Mouse (Mus musculus): Measurements from ENCODE around the gene Cmah. TPM values are rescaled to one million over a fixed set of nuclear protein-coding genes. Genes with fewer than 3 reads are reported as not detected.

Cmah gene
- polyA plus RNA-seq, 1 experiment from 2014 or later = 0.49 TPM

GRCm38 (mm10) chr13:24463767-24464166 is 136.6 kb downstream of the Cmah start:
- H3K4me3 ChIP-seq = no peak overlapping the region
- 85% methylated on average over 7 of the region's 7 CpGs for WGBS
- no peaks in the 10 kb centered on the region for H3K4me1 ChIP-seq (replicated peaks)
- no peak overlapping the region for H3K27ac ChIP-seq
- no peak overlapping the region for H3K9ac ChIP-seq
- no peak overlapping the region for H3K4me2 ChIP-seq
- H3K36me3 ChIP-seq = no peaks in the 10 kb centered on the region
- no peak for ATAC-seq (ENCODE audit: low FRiP score)
- no peaks in the 10 kb centered on the region for H3K9me3 ChIP-seq
- H3K27me3 ChIP-seq = no peaks in the 10 kb centered on the region

GRCm38 (mm10) chr13:24466027-24466426 is 138.8 kb downstream of the Cmah start:
- Histone ChIP-seq H3K36me3 (no peaks in the 10 kb centered on the region), H3K4me1 (replicated peaks) (no peaks in the 10 kb centered on the region), H3K27me3 (no peaks in the 10 kb centered on the region), H3K4me3 (no peak overlapping the region), H3K27ac (no peak overlapping the region), H3K9me3 (no peaks in the 10 kb centered on the region), H3K9ac (no peak overlapping the region), H3K4me2 (no peak overlapping the region)
- 93% methylated on average over 9 of the region's 9 CpGs for WGBS
- no peak for ATAC-seq (ENCODE audit: low FRiP score)

- no peaks in the 10 kb centered on the region for H3K4me1 ChIP-seq (replicated peaks)
- WGBS = 87% methylated on average over 4 of the region's 4 CpGs
- no peak overlapping the region for H3K4me2 ChIP-seq
- H3K9me3 ChIP-seq = no peaks in the 10 kb centered on the region
- H3K27me3 ChIP-seq = no peaks in the 10 kb centered on the region
- no peak overlapping the region for H3K27ac ChIP-seq
- H3K9ac ChIP-seq = no peak overlapping the region
- H3K4me3 ChIP-seq = no peak overlapping the region
- no peak for ATAC-seq (ENCODE audit: low FRiP score)
- H3K36me3 ChIP-seq = no peaks in the 10 kb centered on the region
These were observed 140.6 kb downstream of the Cmah start for GRCm38 (mm10) chr13:24467806-24468205.

- Histone ChIP-seq H3K4me2 (no peak overlapping the region), H3K9me3 (no peaks in the 10 kb centered on the region), H3K27me3 (no peaks in the 10 kb centered on the region), H3K36me3 (no peaks in the 10 kb centered on the region), H3K27ac (no peak overlapping the region), H3K9ac (no peak overlapping the region), H3K4me3 (no peak overlapping the region), H3K4me1 (replicated peaks) (no peaks in the 10 kb centered on the region)
- WGBS = 80% methylated on average over 5 of the region's 5 CpGs
- ATAC-seq (ENCODE audit: low FRiP score) = no peak
These were observed 150.4 kb downstream of the Cmah start for GRCm38 (mm10) chr13:24477564-24477963.

- WGBS = 87% methylated on average over 2 of the region's 2 CpGs
- no peaks in the 10 kb centered on the region for H3K27me3 ChIP-seq
- 0 out of 2 replicates have a peak, but pooled peaks have one; percentile 57 for ATAC-seq (ENCODE audit: low FRiP score)
These were observed 152.3 kb downstream of the Cmah start for GRCm38 (mm10) chr13:24479516-24479915.

GRCm38 (mm10) chr13:24480824-24481223 is 153.6 kb downstream of the Cmah start:
- H3K36me3 ChIP-seq = no peaks in the 10 kb centered on the region
- H3K27ac ChIP-seq = no peak overlapping the region
- no peak overlapping the region for H3K9ac ChIP-seq
- 80% methylated on average over 6 of the region's 6 CpGs for WGBS
- no peak for ATAC-seq (ENCODE audit: low FRiP score)
- H3K4me1 ChIP-seq (replicated peaks) = no peaks in the 10 kb centered on the region
- no peaks in the 10 kb centered on the region for H3K27me3 ChIP-seq
- no peak overlapping the region for H3K4me3 ChIP-seq
- H3K9me3 ChIP-seq = no peaks in the 10 kb centered on the region
- no peak overlapping the region for H3K4me2 ChIP-seq

More at GRCm38 (mm10) chr13:24479516-24479915, 152.3 kb downstream of the Cmah start:
- Histone ChIP-seq H3K27ac (no peak overlapping the region), H3K36me3 (no peaks in the 10 kb centered on the region), H3K9ac (no peak overlapping the region), H3K9me3 (no peaks in the 10 kb centered on the region), H3K4me3 (no peak overlapping the region), H3K4me1 (replicated peaks) (no peaks in the 10 kb centered on the region), H3K4me2 (no peak overlapping the region)

GRCm38 (mm10) chr13:24481615-24482295 is 154.6 kb downstream of the Cmah start:
- Histone ChIP-seq H3K4me1 (replicated peaks) (no peaks in the 10 kb centered on the region), H3K27me3 (no peaks in the 10 kb centered on the region), H3K4me3 (no peak overlapping the region), H3K9ac (no peak overlapping the region), H3K27ac (no peak overlapping the region), H3K36me3 (no peaks in the 10 kb centered on the region), H3K4me2 (no peak overlapping the region), H3K9me3 (no peaks in the 10 kb centered on the region)
- 65% methylated on average over 10 of the region's 10 CpGs for WGBS
- ATAC-seq (ENCODE audit: low FRiP score) = peak; percentile 91

- no peak overlapping the region for H3K4me2 ChIP-seq
- ATAC-seq (ENCODE audit: low FRiP score) = no peak
- H3K4me3 ChIP-seq = no peak overlapping the region
- no peaks in the 10 kb centered on the region for H3K36me3 ChIP-seq
- H3K4me1 ChIP-seq (replicated peaks) = no peaks in the 10 kb centered on the region
- H3K27me3 ChIP-seq = no peaks in the 10 kb centered on the region
- H3K27ac ChIP-seq = no peak overlapping the region
- H3K9ac ChIP-seq = no peak overlapping the region
- no peaks in the 10 kb centered on the region for H3K9me3 ChIP-seq
- 90% methylated on average over 3 of the region's 3 CpGs for WGBS
These were observed 156.5 kb downstream of the Cmah start for GRCm38 (mm10) chr13:24483691-24484090.

- ATAC-seq (ENCODE audit: low FRiP score) = no peak
- no peak overlapping the region for H3K4me2 ChIP-seq
- H3K9me3 ChIP-seq = no peaks in the 10 kb centered on the region
- H3K9ac ChIP-seq = no peak overlapping the region
- H3K36me3 ChIP-seq = no peaks in the 10 kb centered on the region
- H3K4me3 ChIP-seq = no peak overlapping the region
- 96% methylated on average over 3 of the region's 3 CpGs for WGBS
- H3K27me3 ChIP-seq = no peaks in the 10 kb centered on the region
- no peak overlapping the region for H3K27ac ChIP-seq
- H3K4me1 ChIP-seq (replicated peaks) = no peaks in the 10 kb centered on the region
These were observed 157.6 kb downstream of the Cmah start for GRCm38 (mm10) chr13:24484811-24485210.

- no peaks in the 10 kb centered on the region for H3K36me3 ChIP-seq
- H3K9me3 ChIP-seq = no peaks in the 10 kb centered on the region
- H3K4me3 ChIP-seq = no peak overlapping the region
- no peaks in the 10 kb centered on the region for H3K4me1 ChIP-seq (replicated peaks)
- H3K27me3 ChIP-seq = no peaks in the 10 kb centered on the region
- no peak overlapping the region for H3K4me2 ChIP-seq
- no peak overlapping the region for H3K9ac ChIP-seq
- 62% methylated on average over 9 of the region's 9 CpGs for WGBS
- no peak for ATAC-seq (ENCODE audit: low FRiP score)
- H3K27ac ChIP-seq = no peak overlapping the region
These were observed 158.8 kb downstream of the Cmah start for GRCm38 (mm10) chr13:24485964-24486363.

GRCm38 (mm10) chr13:24486403-24486802 is 159.2 kb downstream of the Cmah start:
- no peak for ATAC-seq (ENCODE audit: low FRiP score)
- no peak overlapping the region for H3K27ac ChIP-seq
- 84% methylated on average over 6 of the region's 6 CpGs for whole genome bisulfite sequencing

GRCm38 (mm10) chr13:24487061-24487460 is 159.9 kb downstream of the Cmah start:
- no peak for ATAC-seq (ENCODE audit: low FRiP score)
- no peak overlapping the region for H3K9ac ChIP-seq
- H3K9me3 ChIP-seq = no peaks in the 10 kb centered on the region
- no peaks in the 10 kb centered on the region for H3K36me3 ChIP-seq
- H3K27ac ChIP-seq = no peak overlapping the region
- H3K4me3 ChIP-seq = no peak overlapping the region
- H3K4me1 ChIP-seq (replicated peaks) = no peaks in the 10 kb centered on the region; the same call in 1 of the 2 replicates
- no peak overlapping the region for H3K4me2 ChIP-seq
- H3K27me3 ChIP-seq = no peaks in the 10 kb centered on the region
- 94% methylated on average over 5 of the region's 5 CpGs for WGBS

More at GRCm38 (mm10) chr13:24486403-24486802, 159.2 kb downstream of the Cmah start:
- H3K4me1 ChIP-seq (replicated peaks) = no peaks in the 10 kb centered on the region; the same call in 1 of the 2 replicates
- H3K4me3 ChIP-seq = no peak overlapping the region
- no peak overlapping the region for H3K4me2 ChIP-seq
- no peak overlapping the region for H3K9ac ChIP-seq
- no peaks in the 10 kb centered on the region for H3K36me3 ChIP-seq
- no peaks in the 10 kb centered on the region for H3K27me3 ChIP-seq
- H3K9me3 ChIP-seq = no peaks in the 10 kb centered on the region

- ATAC-seq (ENCODE audit: low FRiP score) = no peak
- Histone ChIP-seq H3K9ac (no peak overlapping the region), H3K4me3 (no peak overlapping the region), H3K36me3 (no peaks in the 10 kb centered on the region), H3K4me2 (no peak overlapping the region), H3K4me1 (replicated peaks) (no peaks in the 10 kb centered on the region; the same call in 1 of the 2 replicates), H3K9me3 (no peaks in the 10 kb centered on the region), H3K27ac (no peak overlapping the region), H3K27me3 (no peaks in the 10 kb centered on the region)
- 95% methylated on average over 5 of the region's 5 CpGs for WGBS
These were observed 160.3 kb downstream of the Cmah start for GRCm38 (mm10) chr13:24487546-24487945.
